Mouse (Mus musculus): ENCODE results near the gene Cyp4f39. TPM values are rescaled to one million over a fixed set of nuclear protein-coding genes. Genes with fewer than 3 reads are reported as not detected.
"Not testable (repeated sequence)": the region's sequence is repeated elsewhere in the genome, so short reads cannot be mapped to it uniquely, and the experiment has no call there.

The Cyp4f39 gene
- polyA plus RNA-seq, 2 experiments = 5.5 to 14.0 TPM

GRCm38 (mm10) chr17:32521981-32522380, 69.5 kb downstream of the Cyp4f39 start:
- DNase-seq (ENCODE audit: low spot score) = no peak
- Histone ChIP-seq H3K27me3 (ENCODE audit: control insufficient read depth, insufficient read depth, low read length) (no peaks in the 10 kb centered on the region), H3K4me1 (ENCODE audit: control insufficient read depth, insufficient read depth, low read length) (no peaks in the 10 kb centered on the region), H3K9me3 (ENCODE audit: control insufficient read depth, low read length) (no peaks in the 10 kb centered on the region), H3K36me3 (ENCODE audit: control insufficient read depth, insufficient read depth, low read length) (peaks cover 54% of the 10 kb centered on the region), H3K4me3 (replicated peaks; ENCODE audit: low read length) (no peak overlapping the region), H3K4me2 (replicated peaks; ENCODE audit: low read depth, low read length, severe bottlenecking) (no peak overlapping the region), H3K27ac (replicated peaks; ENCODE audit: low read depth, low read length) (no peak overlapping the region), H3K9ac (ENCODE audit: low read depth, low read length, severe bottlenecking) (no peak overlapping the region)
- TF ChIP-seq POLR2A (IDR thresholded peaks at IDR 0.05; ENCODE audit: borderline replicate concordance, extremely low read depth, insufficient read depth, insufficient read length) = no peak
- 88% methylated on average over 5 of the region's 5 CpGs for WGBS
- no peak for ATAC-seq (ENCODE audit: low FRiP score, low read depth)

GRCm38 (mm10) chr17:32522386-32522785, 69.9 kb downstream of the Cyp4f39 start:
- no peak for TF ChIP-seq POLR2A (IDR thresholded peaks at IDR 0.05; ENCODE audit: borderline replicate concordance, extremely low read depth, insufficient read depth, insufficient read length)
- Histone ChIP-seq H3K4me2 (replicated peaks; ENCODE audit: low read depth, low read length, severe bottlenecking) (no peak overlapping the region), H3K9ac (ENCODE audit: low read depth, low read length, severe bottlenecking) (no peak overlapping the region), H3K27ac (replicated peaks; ENCODE audit: low read depth, low read length) (no peak overlapping the region), H3K27me3 (ENCODE audit: control insufficient read depth, insufficient read depth, low read length) (no peaks in the 10 kb centered on the region), H3K9me3 (ENCODE audit: control insufficient read depth, low read length) (no peaks in the 10 kb centered on the region), H3K36me3 (ENCODE audit: control insufficient read depth, insufficient read depth, low read length) (peaks cover 57% of the 10 kb centered on the region), H3K4me3 (replicated peaks; ENCODE audit: low read length) (no peak overlapping the region), H3K4me1 (ENCODE audit: control insufficient read depth, insufficient read depth, low read length) (no peaks in the 10 kb centered on the region)
- WGBS = 89% methylated on average over 4 of the region's 4 CpGs
- no peak for ATAC-seq (ENCODE audit: low FRiP score, low read depth)
- DNase-seq (ENCODE audit: low spot score) = no peak

GRCm38 (mm10) chr17:32522816-32523215, 70.3 kb downstream of the Cyp4f39 start:
- TF ChIP-seq POLR2A (IDR thresholded peaks at IDR 0.05; ENCODE audit: borderline replicate concordance, extremely low read depth, insufficient read depth, insufficient read length) = no peak
- Histone ChIP-seq H3K36me3 (ENCODE audit: control insufficient read depth, insufficient read depth, low read length) (peaks cover 59% of the 10 kb centered on the region), H3K27ac (replicated peaks; ENCODE audit: low read depth, low read length) (no peak overlapping the region), H3K9me3 (ENCODE audit: control insufficient read depth, low read length) (no peaks in the 10 kb centered on the region), H3K4me3 (replicated peaks; ENCODE audit: low read length) (no peak overlapping the region), H3K4me2 (replicated peaks; ENCODE audit: low read depth, low read length, severe bottlenecking) (no peak overlapping the region), H3K27me3 (ENCODE audit: control insufficient read depth, insufficient read depth, low read length) (no peaks in the 10 kb centered on the region), H3K4me1 (ENCODE audit: control insufficient read depth, insufficient read depth, low read length) (no peaks in the 10 kb centered on the region), H3K9ac (ENCODE audit: low read depth, low read length, severe bottlenecking) (no peak overlapping the region)
- WGBS = 86% methylated on average over 5 of the region's 5 CpGs
- ATAC-seq (ENCODE audit: low FRiP score, low read depth) (no peak), DNase-seq (ENCODE audit: low spot score) (no peak)

- 91% methylated on average over 11 of the region's 11 CpGs for WGBS
- H3K4me3 ChIP-seq (replicated peaks; ENCODE audit: low read length) = no peak overlapping the region
- H3K9ac ChIP-seq (ENCODE audit: low read depth, low read length, severe bottlenecking) = no peak overlapping the region
- H3K36me3 ChIP-seq (ENCODE audit: control insufficient read depth, insufficient read depth, low read length) = peaks cover 60% of the 10 kb centered on the region
- no peaks in the 10 kb centered on the region for H3K27me3 ChIP-seq (ENCODE audit: control insufficient read depth, insufficient read depth, low read length)
- DNase-seq (ENCODE audit: low spot score) = no peak
- TF ChIP-seq POLR2A (IDR thresholded peaks at IDR 0.05; ENCODE audit: borderline replicate concordance, extremely low read depth, insufficient read depth, insufficient read length) = no peak
- no peaks in the 10 kb centered on the region for H3K4me1 ChIP-seq (ENCODE audit: control insufficient read depth, insufficient read depth, low read length)
- no peak overlapping the region for H3K4me2 ChIP-seq (replicated peaks; ENCODE audit: low read depth, low read length, severe bottlenecking)
- no peaks in the 10 kb centered on the region for H3K9me3 ChIP-seq (ENCODE audit: control insufficient read depth, low read length)
- no peak for ATAC-seq (ENCODE audit: low FRiP score, low read depth)
- no peak overlapping the region for H3K27ac ChIP-seq (replicated peaks; ENCODE audit: low read depth, low read length)
Observed at GRCm38 (mm10) chr17:32523895-32524294, 71.4 kb downstream of the Cyp4f39 start.

- H3K9ac ChIP-seq (ENCODE audit: low read depth, low read length, severe bottlenecking); H3K27ac ChIP-seq (replicated peaks; ENCODE audit: low read depth, low read length); ATAC-seq (ENCODE audit: low FRiP score, low read depth); H3K27me3 ChIP-seq (ENCODE audit: control insufficient read depth, insufficient read depth, low read length); H3K4me1 ChIP-seq (ENCODE audit: control insufficient read depth, insufficient read depth, low read length); H3K4me3 ChIP-seq (replicated peaks; ENCODE audit: low read length); H3K4me2 ChIP-seq (replicated peaks; ENCODE audit: low read depth, low read length, severe bottlenecking); H3K9me3 ChIP-seq (ENCODE audit: control insufficient read depth, low read length); DNase-seq (ENCODE audit: low spot score): not testable (repeated sequence)
- 84% methylated on average over 1 of the region's 1 CpGs for WGBS
- peaks cover 50% of the 10 kb centered on the region for H3K36me3 ChIP-seq (ENCODE audit: control insufficient read depth, insufficient read depth, low read length)
Observed at GRCm38 (mm10) chr17:32526341-32526740, 73.8 kb downstream of the Cyp4f39 start.

- Histone ChIP-seq H3K36me3 (ENCODE audit: control insufficient read depth, insufficient read depth, low read length) (peaks cover 43% of the 10 kb centered on the region), H3K9ac (ENCODE audit: low read depth, low read length, severe bottlenecking) (no peak overlapping the region), H3K27me3 (ENCODE audit: control insufficient read depth, insufficient read depth, low read length) (no peaks in the 10 kb centered on the region), H3K4me1 (ENCODE audit: control insufficient read depth, insufficient read depth, low read length) (no peaks in the 10 kb centered on the region), H3K4me3 (replicated peaks; ENCODE audit: low read length) (no peak overlapping the region), H3K27ac (replicated peaks; ENCODE audit: low read depth, low read length) (no peak overlapping the region), H3K4me2 (replicated peaks; ENCODE audit: low read depth, low read length, severe bottlenecking) (no peak overlapping the region), H3K9me3 (ENCODE audit: control insufficient read depth, low read length) (no peaks in the 10 kb centered on the region)
- no peak for ATAC-seq (ENCODE audit: low FRiP score, low read depth)
- WGBS = 81% methylated on average over 11 of the region's 11 CpGs
- no peak for TF ChIP-seq POLR2A (IDR thresholded peaks at IDR 0.05; ENCODE audit: borderline replicate concordance, extremely low read depth, insufficient read depth, insufficient read length)
- no peak for DNase-seq (ENCODE audit: low spot score)
Observed at GRCm38 (mm10) chr17:32527748-32528147, 75.2 kb downstream of the Cyp4f39 start.
